ENCODE assay signal across 14 mouse cellular contexts in genomic region chr13:51656516-51657235, GRCm38 (mm10).
"Had no signal": no experiment of that assay in that cellular context is flagged by ENCODE, and none has a peak within 500 bp of the region (broad histone marks: within the 10 kb centered on the region; RNA-seq: fewer than 3 reads in every experiment).

No protein-coding gene starts in this region.

- H3K9me3 ChIP-seq: limb, embryonic 10.5 days; liver, embryonic 15.5 days; midbrain, embryonic 10.5 days; midbrain, embryonic 15.5 days had no signal

- H3K4me2 ChIP-seq: liver, embryonic 11.5 days; liver, embryonic 15.5 days; midbrain, embryonic 15.5 days had no signal

- H3K4me3 ChIP-seq: layer of hippocampus, adult 2 months; left cerebral cortex, adult 2 months; limb, embryonic 10.5 days; liver, embryonic 15.5 days; midbrain, embryonic 10.5 days; midbrain, embryonic 15.5 days had no signal

- H3K27me3 ChIP-seq: liver, embryonic 15.5 days; midbrain, embryonic 15.5 days had no signal

- H3K9ac ChIP-seq: liver, embryonic 15.5 days; midbrain, embryonic 15.5 days had no signal

- H3K4me1 ChIP-seq: limb, embryonic 10.5 days had no signal

- H3K27ac ChIP-seq: layer of hippocampus, adult 2 months; left cerebral cortex, adult 2 months; limb, embryonic 10.5 days; liver, embryonic 15.5 days; midbrain, embryonic 10.5 days; midbrain, embryonic 15.5 days; stomach, postnatal 0 days had no signal

- DNase-seq: lung, adult 2 months; lung, postnatal 36 days; right cerebral cortex, adult 18-20 months; thymus, postnatal 14 days had no signal

- ATAC-seq: intestine, embryonic 16.5 days; lung, postnatal 0 days; midbrain, embryonic 15.5 days had no signal
